Mouse (Mus musculus) midbrain, embryonic 11.5 days (tissue): ENCODE measurements at regions not wholly inside any gene's neighbourhood (a gene's known extent, or its start where the extent isn't known, plus 50 kb on each side); places are given as distances from the start of the nearest gene placed in this dataset.

ENCODE experiments used
- ATAC-seq: fragments of 200-750 bp; cut with Nextera tagmentation; 2 replicates; pipeline ENCODE4 v1.8.0; 2017; ENCODE audit warnings: moderate TSS enrichment, moderate library complexity; ENCODE audit not compliant: low FRiP score
- DNase-seq: peaks from one replicate; pipeline ENCODE4 v3.0.0; 2015; ENCODE audit warnings: low spot score; ENCODE audit errors: missing footprints
- H3K27ac ChIP-seq: fragments of 300-500 bp; sonication (generic); 2 replicates; pipeline ENCODE4 v1.5.1; 2014; ENCODE audit warnings: low read depth, low read length
- H3K27me3 ChIP-seq: fragments of 300-500 bp; sonication (generic); 2 replicates; pipeline ENCODE4 v1.6.1; 2014; ENCODE audit warnings: mild to moderate bottlenecking, low read length, moderate library complexity, mixed read lengths; ENCODE audit not compliant: control insufficient read depth, insufficient read depth
- H3K36me3 ChIP-seq: fragments of 300-500 bp; sonication (generic); 2 replicates; pipeline ENCODE4 v1.6.1; 2014; ENCODE audit warnings: mild to moderate bottlenecking, low read length, moderate library complexity, mixed read lengths; ENCODE audit not compliant: control insufficient read depth, insufficient read depth
- H3K4me1 ChIP-seq: fragments of 300-500 bp; sonication (generic); 2 replicates; pipeline ENCODE4 v1.6.1; 2014; ENCODE audit warnings: low read length; ENCODE audit not compliant: control insufficient read depth, insufficient read depth
- H3K4me2 ChIP-seq: fragments of 300-500 bp; sonication (generic); 2 replicates; pipeline ENCODE4 v1.6.1; 2014; ENCODE audit warnings: mild to moderate bottlenecking, moderate library complexity
- H3K4me3 ChIP-seq: fragments of 300-500 bp; sonication (generic); 2 replicates; pipeline ENCODE4 v1.5.1; 2014; ENCODE audit warnings: low read depth, low read length
- H3K9ac ChIP-seq: fragments of 300-500 bp; sonication (generic); 2 replicates; pipeline ENCODE4 v1.6.1; 2014; ENCODE audit warnings: low read length
- H3K9me3 ChIP-seq: fragments of 300-500 bp; sonication (generic); 2 replicates; pipeline ENCODE4 v1.6.1; 2016; ENCODE audit warnings: low read length; ENCODE audit not compliant: control insufficient read depth
- WGBS: fragments of 180-500 bp; shearing (Covaris S2); extraction: QIAGEN DNeasy Blood & Tissue Kit; methylation state at CpG from one replicate; pipeline ENCODE4 v1.1.7; 2014; 5-methylcytosine and 5-hydroxymethylcytosine counted together

- no peaks in the 10 kb centered on the region for H3K4me1 ChIP-seq
- H3K36me3 ChIP-seq, result no peaks in the 10 kb centered on the region
- H3K27me3 ChIP-seq, result no peaks in the 10 kb centered on the region
- no peak for ATAC-seq
- no peaks in the 10 kb centered on the region for H3K9me3 ChIP-seq
- no peak overlapping the region for H3K9ac ChIP-seq
- no peak overlapping the region for H3K4me3 ChIP-seq
- no peak for DNase-seq
- 93% methylated on average over 9 of the region's 9 CpGs for WGBS
- no peak overlapping the region for H3K27ac ChIP-seq
- H3K4me2 ChIP-seq, result no peak overlapping the region
Observed at GRCm38 (mm10) chr4:106244826-106245510, 71.0 kb upstream of the Usp24 start.

- H3K9ac ChIP-seq, result no peak overlapping the region
- H3K4me3 ChIP-seq, result no peak overlapping the region
- H3K4me1 ChIP-seq, result no peaks in the 10 kb centered on the region
- no peaks in the 10 kb centered on the region for H3K27me3 ChIP-seq
- H3K27ac ChIP-seq, result no peak overlapping the region
- no peaks in the 10 kb centered on the region for H3K36me3 ChIP-seq
- WGBS, result 77% methylated on average over 2 of the region's 2 CpGs
- H3K4me2 ChIP-seq, result no peak overlapping the region
- ATAC-seq (no peak), DNase-seq (no peak)
- H3K9me3 ChIP-seq, result no peaks in the 10 kb centered on the region
Observed at GRCm38 (mm10) chr4:106246695-106247094, 69.3 kb upstream of the Usp24 start.

- no peak overlapping the region for H3K4me3 ChIP-seq
- no peaks in the 10 kb centered on the region for H3K36me3 ChIP-seq
- ATAC-seq (no peak), DNase-seq (no peak)
- WGBS, result 92% methylated on average over 5 of the region's 5 CpGs
- H3K4me1 ChIP-seq, result no peaks in the 10 kb centered on the region
- H3K9me3 ChIP-seq, result no peaks in the 10 kb centered on the region
- H3K27me3 ChIP-seq, result no peaks in the 10 kb centered on the region
- no peak overlapping the region for H3K4me2 ChIP-seq
- H3K9ac ChIP-seq, result no peak overlapping the region
- H3K27ac ChIP-seq, result no peak overlapping the region
Observed at GRCm38 (mm10) chr4:106247398-106247797, 68.6 kb upstream of the Usp24 start.

GRCm38 (mm10) chr4:106248272-106248671 is 67.7 kb upstream of the Usp24 start:
- H3K27ac ChIP-seq, result no peak overlapping the region
- no peak overlapping the region for H3K4me2 ChIP-seq
- H3K4me3 ChIP-seq, result no peak overlapping the region
- DNase-seq (no peak), ATAC-seq (no peak)
- no peaks in the 10 kb centered on the region for H3K27me3 ChIP-seq
- no peaks in the 10 kb centered on the region for H3K4me1 ChIP-seq
- H3K9me3 ChIP-seq, result no peaks in the 10 kb centered on the region
- no peaks in the 10 kb centered on the region for H3K36me3 ChIP-seq
- WGBS, result 94% methylated on average over 8 of the region's 8 CpGs
- no peak overlapping the region for H3K9ac ChIP-seq

GRCm38 (mm10) chr4:106249028-106249782 is 66.8 kb upstream of the Usp24 start:
- H3K27ac ChIP-seq, result no peak overlapping the region
- no peak for DNase-seq
- WGBS, result 86% methylated on average over 7 of the region's 7 CpGs
- H3K4me1 ChIP-seq, result no peaks in the 10 kb centered on the region
- no peaks in the 10 kb centered on the region for H3K36me3 ChIP-seq
- H3K4me3 ChIP-seq, result no peak overlapping the region
- ATAC-seq, result no peak
- H3K9me3 ChIP-seq, result no peaks in the 10 kb centered on the region
- H3K9ac ChIP-seq, result no peak overlapping the region
- no peak overlapping the region for H3K4me2 ChIP-seq
- no peaks in the 10 kb centered on the region for H3K27me3 ChIP-seq

- no peaks in the 10 kb centered on the region for H3K9me3 ChIP-seq
- H3K4me3 ChIP-seq, result no peak overlapping the region
- H3K4me1 ChIP-seq, result no peaks in the 10 kb centered on the region
- ATAC-seq (no peak), DNase-seq (no peak)
- H3K27me3 ChIP-seq, result no peaks in the 10 kb centered on the region
- no peak overlapping the region for H3K4me2 ChIP-seq
- no peak overlapping the region for H3K9ac ChIP-seq
- no peaks in the 10 kb centered on the region for H3K36me3 ChIP-seq
- 92% methylated on average over 2 of the region's 2 CpGs for WGBS
- no peak overlapping the region for H3K27ac ChIP-seq
Observed at GRCm38 (mm10) chr4:106250048-106250447, 66.0 kb upstream of the Usp24 start.

GRCm38 (mm10) chr4:106251430-106251829 is 64.6 kb upstream of the Usp24 start:
- Histone ChIP-seq H3K4me1 (no peaks in the 10 kb centered on the region), H3K4me3 (no peak overlapping the region), H3K9me3 (no peaks in the 10 kb centered on the region), H3K4me2 (no peak overlapping the region), H3K27me3 (no peaks in the 10 kb centered on the region), H3K27ac (no peak overlapping the region), H3K36me3 (no peaks in the 10 kb centered on the region), H3K9ac (no peak overlapping the region)
- DNase-seq (no peak), ATAC-seq (no peak)
- 89% methylated on average over 1 of the region's 1 CpGs for WGBS

GRCm38 (mm10) chr4:106252946-106253345 is 63.1 kb upstream of the Usp24 start:
- Histone ChIP-seq H3K27ac (no peak overlapping the region), H3K4me2 (no peak overlapping the region), H3K9me3 (no peaks in the 10 kb centered on the region), H3K4me3 (no peak overlapping the region), H3K27me3 (no peaks in the 10 kb centered on the region), H3K9ac (no peak overlapping the region), H3K36me3 (no peaks in the 10 kb centered on the region), H3K4me1 (no peaks in the 10 kb centered on the region)
- WGBS, result 89% methylated on average over 6 of the region's 6 CpGs
- ATAC-seq, result no peak
- no peak for DNase-seq

GRCm38 (mm10) chr4:106254761-106255475 is 61.1 kb upstream of the Usp24 start:
- no peaks in the 10 kb centered on the region for H3K27me3 ChIP-seq
- no peaks in the 10 kb centered on the region for H3K4me1 ChIP-seq
- H3K36me3 ChIP-seq, result no peaks in the 10 kb centered on the region
- H3K27ac ChIP-seq, result no peak overlapping the region
- no peak overlapping the region for H3K4me3 ChIP-seq
- DNase-seq, result no peak
- no peak overlapping the region for H3K9ac ChIP-seq
- H3K9me3 ChIP-seq, result no peaks in the 10 kb centered on the region
- ATAC-seq, result no peak
- WGBS, result 85% methylated on average over 3 of the region's 3 CpGs
- no peak overlapping the region for H3K4me2 ChIP-seq
